Mouse (Mus musculus): ENCODE data around the gene Sbno2. TPM values are rescaled to one million over a fixed set of nuclear protein-coding genes. Genes with fewer than 3 reads are reported as not detected.
A peak's percentile ranks its signal among the peaks of the same experiment; 100 is the strongest.
"Not testable (repeated sequence)": the region's sequence is repeated elsewhere in the genome, so short reads cannot be mapped to it uniquely, and the experiment has no call there.

The Sbno2 gene
- polyA plus RNA-seq, 1 experiment from 2014 or later, result 5.6 TPM

- H3K9ac ChIP-seq (replicated peaks; ENCODE audit: low read length), result 0 out of 2 replicates have a peak overlapping the region, but pooled peaks have one; percentile 34
- 19% methylated on average over 15 of the region's 15 CpGs for WGBS
- no peak overlapping the region for H3K4me3 ChIP-seq (ENCODE audit: low read depth, low read length)
- peaks cover 3% of the 10 kb centered on the region; the same call in 1 of the 2 replicates for H3K4me1 ChIP-seq (ENCODE audit: control insufficient read depth, insufficient read depth, low read length)
- no peak for ATAC-seq (replicated peaks; ENCODE audit: insufficient number of reproducible peaks, low FRiP score, low TSS enrichment, low read depth)
- H3K36me3 ChIP-seq (replicated peaks; ENCODE audit: control insufficient read depth, insufficient read depth, low read depth, low read length), result no peaks in the 10 kb centered on the region
- no peak overlapping the region for H3K4me2 ChIP-seq (ENCODE audit: low read depth, low read length)
- DNase-seq (ENCODE audit: low spot score), result no peak
- H3K9me3 ChIP-seq (replicated peaks; ENCODE audit: control insufficient read depth, low read length), result no peaks in the 10 kb centered on the region
- no peaks in the 10 kb centered on the region for H3K27me3 ChIP-seq (ENCODE audit: control insufficient read depth, insufficient read depth, low read length)
- H3K27ac ChIP-seq (replicated peaks; ENCODE audit: low read depth, low read length), result no peak overlapping the region
Measured at GRCm38 (mm10) chr10:80050885-80051617, 54.3 kb downstream of the Sbno2 start.

DNA sequence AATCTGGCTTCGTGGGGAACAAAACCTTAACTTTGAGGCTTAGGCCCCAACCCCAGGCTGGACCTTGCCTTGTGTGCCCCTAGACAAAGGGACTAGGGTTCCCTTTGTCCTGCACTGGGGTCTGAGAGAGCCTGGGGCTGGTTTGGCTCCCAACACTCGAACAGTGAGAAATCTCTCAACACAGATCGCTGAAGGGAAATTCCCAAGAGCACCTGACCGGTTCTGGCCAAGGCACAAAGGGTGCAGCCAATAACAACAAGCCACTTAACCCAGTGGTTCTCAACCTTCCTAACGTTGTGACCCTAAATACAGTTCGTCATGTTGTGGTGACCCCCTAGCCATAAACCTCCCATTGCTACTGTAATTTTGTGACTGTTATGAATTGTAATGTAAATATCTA, 55.1 kb downstream of the Sbno2 start:
- H3K4me1 ChIP-seq (ENCODE audit: control insufficient read depth, insufficient read depth, low read length), result peaks cover 3% of the 10 kb centered on the region; the same call in 1 of the 2 replicates
- H3K27ac ChIP-seq (replicated peaks; ENCODE audit: low read depth, low read length), result no peak overlapping the region
- DNase-seq (ENCODE audit: low spot score), result no peak
- no peak overlapping the region; the same call in 1 of the 2 replicates for H3K9ac ChIP-seq (replicated peaks; ENCODE audit: low read length)
- H3K4me2 ChIP-seq (ENCODE audit: low read depth, low read length), result no peak overlapping the region
- ATAC-seq (replicated peaks; ENCODE audit: insufficient number of reproducible peaks, low FRiP score, low TSS enrichment, low read depth), result no peak
- H3K27me3 ChIP-seq (ENCODE audit: control insufficient read depth, insufficient read depth, low read length), result no peaks in the 10 kb centered on the region
- WGBS, result 22% methylated on average over 6 of the region's 6 CpGs
- H3K36me3 ChIP-seq (replicated peaks; ENCODE audit: control insufficient read depth, insufficient read depth, low read depth, low read length), result no peaks in the 10 kb centered on the region
- H3K9me3 ChIP-seq (replicated peaks; ENCODE audit: control insufficient read depth, low read length), result no peaks in the 10 kb centered on the region
- no peak overlapping the region for H3K4me3 ChIP-seq (ENCODE audit: low read depth, low read length)

DNA sequence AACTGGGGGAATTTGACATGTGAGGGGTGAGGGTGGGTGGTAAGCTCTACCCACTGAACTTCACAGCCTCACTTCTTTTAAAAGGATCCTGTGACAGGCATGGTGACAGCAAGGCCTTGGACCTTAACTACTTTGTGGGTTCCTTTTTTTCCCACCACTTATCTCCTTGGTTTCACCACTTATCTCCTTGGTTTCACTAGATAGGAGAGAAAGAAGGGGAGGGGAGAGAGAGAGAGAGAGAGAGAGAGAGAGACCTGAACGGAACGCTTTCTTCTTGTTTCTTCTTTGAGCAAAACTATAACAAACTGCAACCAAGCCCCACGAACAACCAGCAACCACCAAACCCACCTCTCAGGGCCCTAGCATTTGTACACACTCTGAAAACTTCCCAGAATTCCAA, 56.5 kb downstream of the Sbno2 start:
- DNase-seq (ENCODE audit: low spot score) (no peak), ATAC-seq (replicated peaks; ENCODE audit: insufficient number of reproducible peaks, low FRiP score, low TSS enrichment, low read depth) (no peak)
- Histone ChIP-seq H3K4me2 (ENCODE audit: low read depth, low read length) (no peak overlapping the region), H3K4me1 (ENCODE audit: control insufficient read depth, insufficient read depth, low read length) (0 out of 2 replicates have a peak, but pooled peaks cover 3% of the 10 kb centered on the region), H3K36me3 (replicated peaks; ENCODE audit: control insufficient read depth, insufficient read depth, low read depth, low read length) (no peaks in the 10 kb centered on the region), H3K9me3 (replicated peaks; ENCODE audit: control insufficient read depth, low read length) (no peaks in the 10 kb centered on the region), H3K4me3 (ENCODE audit: low read depth, low read length) (no peak overlapping the region), H3K9ac (replicated peaks; ENCODE audit: low read length) (no peak overlapping the region), H3K27ac (replicated peaks; ENCODE audit: low read depth, low read length) (no peak overlapping the region), H3K27me3 (ENCODE audit: control insufficient read depth, insufficient read depth, low read length) (no peaks in the 10 kb centered on the region)
- WGBS, result 64% methylated on average over 3 of the region's 3 CpGs

- Histone ChIP-seq H3K4me3 (ENCODE audit: low read depth, low read length) (no peak overlapping the region), H3K9ac (replicated peaks; ENCODE audit: low read length) (no peak overlapping the region), H3K36me3 (replicated peaks; ENCODE audit: control insufficient read depth, insufficient read depth, low read depth, low read length) (no peaks in the 10 kb centered on the region), H3K27ac (replicated peaks; ENCODE audit: low read depth, low read length) (0 out of 2 replicates have a peak overlapping the region, but pooled peaks have one; percentile 9), H3K4me1 (ENCODE audit: control insufficient read depth, insufficient read depth, low read length) (0 out of 2 replicates have a peak, but pooled peaks cover 3% of the 10 kb centered on the region), H3K27me3 (ENCODE audit: control insufficient read depth, insufficient read depth, low read length) (no peaks in the 10 kb centered on the region), H3K4me2 (ENCODE audit: low read depth, low read length) (no peak overlapping the region), H3K9me3 (replicated peaks; ENCODE audit: control insufficient read depth, low read length) (no peaks in the 10 kb centered on the region)
- ATAC-seq (replicated peaks; ENCODE audit: insufficient number of reproducible peaks, low FRiP score, low TSS enrichment, low read depth) (no peak), DNase-seq (ENCODE audit: low spot score) (no peak)
- 10% methylated on average over 5 of the region's 5 CpGs for WGBS
Measured at GRCm38 (mm10) chr10:80048396-80048795, 57.0 kb downstream of the Sbno2 start.

DNA sequence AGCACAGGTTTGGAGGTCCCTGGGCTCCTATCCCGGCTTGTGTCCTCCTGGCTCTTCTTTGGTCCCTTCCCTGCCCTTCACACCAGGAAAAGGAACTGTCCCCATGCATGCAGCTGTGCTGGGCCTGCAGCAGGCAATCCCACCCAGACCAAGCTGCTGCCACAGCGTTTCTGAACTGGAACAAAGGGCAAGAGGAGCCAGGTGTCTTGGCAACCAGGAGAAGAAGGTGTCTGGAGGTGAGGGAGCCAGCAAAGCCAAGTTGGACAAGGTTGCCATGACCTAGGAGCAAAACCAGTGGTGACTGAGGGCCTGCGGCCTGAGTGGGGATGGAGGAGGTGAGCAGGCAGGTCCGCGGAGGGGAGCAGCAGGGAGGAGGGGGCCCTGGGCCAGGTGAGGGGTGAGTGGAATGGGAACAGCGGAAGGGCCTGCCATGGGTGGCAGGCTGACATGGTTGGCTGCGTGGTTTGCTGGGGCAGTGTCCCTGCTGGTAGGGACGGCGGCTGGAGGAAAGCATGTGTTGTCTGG, 58.3 kb downstream of the Sbno2 start, which contains the start of gene Gpx4:
Gene Gpx4 (plus strand): TSS at position 126 of the 525 bp plus-strand sequence.
- no peak within 1 kb of the TSS for H3K4me3 ChIP-seq (ENCODE audit: low read depth, low read length)
- H3K4me2 ChIP-seq (ENCODE audit: low read depth, low read length), result no peak within 1 kb of the TSS
- 0 out of 2 replicates have a peak within 1 kb of the TSS, but pooled peaks have one; percentile 9 for H3K27ac ChIP-seq (replicated peaks; ENCODE audit: low read depth, low read length)
- WGBS, result 48% methylated on average over 9 of the region's 9 CpGs
- ATAC-seq (replicated peaks; ENCODE audit: insufficient number of reproducible peaks, low FRiP score, low TSS enrichment, low read depth) (no peak), DNase-seq (ENCODE audit: low spot score) (no peak)
- H3K27me3 ChIP-seq (ENCODE audit: control insufficient read depth, insufficient read depth, low read length), result no peaks in the 10 kb centered on the region
- H3K4me1 ChIP-seq (ENCODE audit: control insufficient read depth, insufficient read depth, low read length), result 0 out of 2 replicates have a peak, but pooled peaks cover 3% of the 10 kb centered on the region
- no peaks in the 10 kb centered on the region for H3K9me3 ChIP-seq (replicated peaks; ENCODE audit: control insufficient read depth, low read length)
- no peaks in the 10 kb centered on the region for H3K36me3 ChIP-seq (replicated peaks; ENCODE audit: control insufficient read depth, insufficient read depth, low read depth, low read length)
- H3K9ac ChIP-seq (replicated peaks; ENCODE audit: low read length), result no peak within 1 kb of the TSS

DNA sequence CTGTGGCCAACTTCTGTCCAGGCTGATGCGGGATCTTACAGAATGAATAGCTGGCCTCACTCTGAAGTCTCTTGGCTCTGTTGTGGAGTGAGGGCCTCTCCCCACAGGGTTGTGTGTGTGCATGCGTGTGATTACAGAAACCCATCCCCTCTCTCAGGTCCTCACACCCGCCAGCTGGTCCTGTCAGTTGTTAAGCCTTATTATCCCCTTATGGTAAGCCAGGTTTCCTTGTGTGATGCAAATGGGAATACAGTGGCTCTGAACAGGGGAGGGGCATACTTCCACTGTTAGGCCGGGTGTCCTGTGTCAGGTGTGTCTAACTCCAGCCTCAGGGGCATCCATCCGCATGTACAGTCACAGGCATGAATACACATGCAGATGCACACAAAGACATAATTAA, 59.6 kb downstream of the Sbno2 start:
- ATAC-seq (replicated peaks; ENCODE audit: insufficient number of reproducible peaks, low FRiP score, low TSS enrichment, low read depth), result no peak
- Histone ChIP-seq H3K27ac (replicated peaks; ENCODE audit: low read depth, low read length) (no peak overlapping the region), H3K27me3 (ENCODE audit: control insufficient read depth, insufficient read depth, low read length) (no peaks in the 10 kb centered on the region), H3K4me3 (ENCODE audit: low read depth, low read length) (no peak overlapping the region), H3K36me3 (replicated peaks; ENCODE audit: control insufficient read depth, insufficient read depth, low read depth, low read length) (no peaks in the 10 kb centered on the region), H3K9ac (replicated peaks; ENCODE audit: low read length) (no peak overlapping the region), H3K4me1 (ENCODE audit: control insufficient read depth, insufficient read depth, low read length) (no peaks in the 10 kb centered on the region), H3K9me3 (replicated peaks; ENCODE audit: control insufficient read depth, low read length) (no peaks in the 10 kb centered on the region), H3K4me2 (ENCODE audit: low read depth, low read length) (no peak overlapping the region)
- DNase-seq (ENCODE audit: low spot score), result no peak
- 82% methylated on average over 5 of the region's 5 CpGs for WGBS

DNA sequence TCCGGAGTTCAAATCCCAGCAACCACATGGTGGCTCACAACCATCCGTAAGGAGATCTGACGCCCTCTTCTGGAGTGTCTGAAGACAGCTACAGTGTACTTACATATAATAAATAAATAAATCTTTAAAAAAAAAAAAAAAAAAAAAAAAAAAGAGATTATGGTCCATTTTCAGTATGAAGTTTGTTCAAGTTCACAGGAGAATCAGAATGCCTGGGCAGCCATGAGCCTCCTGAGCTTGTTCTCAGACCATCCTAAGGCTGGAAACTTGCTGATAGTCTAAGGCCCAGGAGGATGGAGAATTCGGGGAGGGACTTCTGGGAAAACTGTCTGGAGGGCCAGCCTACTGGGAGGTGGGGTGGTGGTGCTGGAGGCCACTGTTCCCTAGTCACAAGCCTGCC, 60.0 kb downstream of the Sbno2 start:
- H3K36me3 ChIP-seq (replicated peaks; ENCODE audit: control insufficient read depth, insufficient read depth, low read depth, low read length); H3K9ac ChIP-seq (replicated peaks; ENCODE audit: low read length); H3K4me1 ChIP-seq (ENCODE audit: control insufficient read depth, insufficient read depth, low read length); H3K9me3 ChIP-seq (replicated peaks; ENCODE audit: control insufficient read depth, low read length); DNase-seq (ENCODE audit: low spot score); ATAC-seq (replicated peaks; ENCODE audit: insufficient number of reproducible peaks, low FRiP score, low TSS enrichment, low read depth); H3K4me2 ChIP-seq (ENCODE audit: low read depth, low read length); H3K27me3 ChIP-seq (ENCODE audit: control insufficient read depth, insufficient read depth, low read length); H3K27ac ChIP-seq (replicated peaks; ENCODE audit: low read depth, low read length); H3K4me3 ChIP-seq (ENCODE audit: low read depth, low read length): not testable (repeated sequence)
- WGBS, result 87% methylated on average over 2 of the region's 4 CpGs

DNA sequence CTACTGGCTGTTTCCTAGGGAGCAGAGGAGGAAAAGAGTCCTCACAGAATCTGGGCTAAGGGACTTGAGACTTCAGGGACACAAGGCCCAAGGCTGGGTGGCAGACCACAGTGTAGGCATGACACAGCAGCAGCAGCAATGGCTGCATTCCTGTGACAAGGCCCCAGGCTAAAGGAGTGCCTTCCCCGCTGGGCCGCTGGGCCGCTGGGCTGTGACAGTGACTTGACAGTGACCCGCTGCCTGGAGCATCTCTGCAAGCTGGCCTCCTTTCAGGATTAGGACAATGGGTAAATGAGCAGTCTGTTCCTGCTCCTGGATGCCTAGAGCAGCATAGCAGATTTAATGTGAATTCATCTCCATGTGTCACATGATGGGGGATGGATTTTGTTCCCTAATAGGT, 61.3 kb downstream of the Sbno2 start:
- no peak for DNase-seq (ENCODE audit: low spot score)
- Histone ChIP-seq H3K27me3 (ENCODE audit: control insufficient read depth, insufficient read depth, low read length) (no peaks in the 10 kb centered on the region), H3K27ac (replicated peaks; ENCODE audit: low read depth, low read length) (no peak overlapping the region), H3K4me2 (ENCODE audit: low read depth, low read length) (no peak overlapping the region), H3K36me3 (replicated peaks; ENCODE audit: control insufficient read depth, insufficient read depth, low read depth, low read length) (no peaks in the 10 kb centered on the region), H3K9ac (replicated peaks; ENCODE audit: low read length) (peak overlapping the region; percentile 19), H3K4me1 (ENCODE audit: control insufficient read depth, insufficient read depth, low read length) (no peaks in the 10 kb centered on the region), H3K4me3 (ENCODE audit: low read depth, low read length) (no peak overlapping the region), H3K9me3 (replicated peaks; ENCODE audit: control insufficient read depth, low read length) (no peaks in the 10 kb centered on the region)
- ATAC-seq (replicated peaks; ENCODE audit: insufficient number of reproducible peaks, low FRiP score, low TSS enrichment, low read depth), result no peak
- WGBS, result 26% methylated on average over 4 of the region's 4 CpGs

Data from embryonic facial prominence, embryonic 11.5 days (tissue).